Mouse (Mus musculus) heart, postnatal 14 days (tissue): ENCODE results near the gene Cfap65. TPM values are rescaled to one million over a fixed set of nuclear protein-coding genes. Genes with fewer than 3 reads are reported as not detected.

ENCODE experiments used
- microRNA-seq, 2 experiments: library from miRNA; unstranded; fragments of <30 nt; microRNA quantifications; one replicate each; pipeline ENCODE4 v1.2.0; 2021 to 2022
- total RNA-seq, 2 experiments: library from RNA; stranded (reverse); gene quantifications; 2 replicates each; pipeline ENCODE4 v1.2.3; 2021

Gene Cfap65
- total RNA-seq, 2 experiments from 2014 or later = 0.45 TPM; not detected in 1

Small RNAs within 50 kb of the gene (microRNA-seq; reads per million reads assigned to microRNA genes)
- gene Mir375 = 102 to 202 reads per million in 2 experiments

Other genes starting within 250 kb of the Cfap65 start
- gene Cyp27a1, start 222.0 kb downstream of the Cfap65 start, total RNA-seq = 10 to 100 TPM; 10.4 to 17.1 TPM
- gene Prkag3, start 186.4 kb downstream of the Cfap65 start, total RNA-seq = 1 to 10 TPM; 1.2 TPM
- under 1 TPM; 0.17 to 0.67 TPM for gene Wnt6, start 163.7 kb downstream of the Cfap65 start, total RNA-seq
- not detected for gene Wnt10a, start 144.1 kb downstream of the Cfap65 start, total RNA-seq
- gene Cdk5r2, start 80.7 kb downstream of the Cfap65 start, total RNA-seq = not detected
- gene Fev, start 50.2 kb downstream of the Cfap65 start, total RNA-seq = not detected
- gene Cryba2, start 42.5 kb downstream of the Cfap65 start, total RNA-seq = not detected
- under 1 TPM in 1 of 2 experiments, not detected in 1; 0.12 TPM for gene Ihh, start 16.1 kb upstream of the Cfap65 start, total RNA-seq
- gene Nhej1, start 189.6 kb upstream of the Cfap65 start, total RNA-seq = 1 to 10 TPM; 2.6 to 4.0 TPM
- gene Slc23a3, start 198.3 kb upstream of the Cfap65 start, total RNA-seq = 1 to 10 TPM in 1 of 2 experiments, under 1 TPM in 1; 0.78 to 1.0 TPM
- gene Cnppd1, start 207.1 kb upstream of the Cfap65 start, total RNA-seq = 10 to 100 TPM; 28.7 to 29.2 TPM
- gene Retreg2, start 207.2 kb upstream of the Cfap65 start, total RNA-seq = 10 to 100 TPM; 23.9 to 27.4 TPM
- gene Zfand2b, start 233.0 kb upstream of the Cfap65 start, total RNA-seq = 10 to 100 TPM; 16.0 to 16.7 TPM
- gene Abcb6, start 244.8 kb upstream of the Cfap65 start, total RNA-seq = 10 to 100 TPM; 25.7 to 26.4 TPM